Mouse (Mus musculus): ENCODE data around the gene Mmachc. TPM values are rescaled to one million over a fixed set of nuclear protein-coding genes. Genes with fewer than 3 reads are reported as not detected.

Mmachc gene
- polyA plus RNA-seq, 1 experiment from 2014 or later = 8.2 TPM

DNA sequence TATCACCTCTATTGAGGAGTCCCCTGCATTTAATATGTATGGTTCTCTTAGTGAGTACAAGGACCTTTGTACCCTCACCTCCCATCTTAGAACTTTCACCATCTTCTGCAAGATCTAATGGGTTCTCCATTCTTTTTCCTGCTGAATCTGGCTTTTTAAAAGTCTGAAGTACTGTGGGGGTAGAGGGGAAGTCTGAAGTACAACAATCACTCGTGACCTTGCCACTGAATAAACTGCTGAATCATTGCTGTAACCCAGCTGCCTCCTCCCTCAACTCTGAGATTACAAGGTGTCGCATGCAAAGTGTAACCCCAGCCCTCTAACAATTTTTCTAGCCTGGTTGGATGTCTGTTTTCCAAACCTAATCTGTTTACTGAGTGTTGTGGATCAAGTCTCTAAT lies 53.1 kb downstream of the Mmachc start:
- ATAC-seq (ENCODE audit: low read depth) (no peak), DNase-seq (ENCODE audit: low spot score) (no peak)
- no peaks in the 10 kb centered on the region for H3K27me3 ChIP-seq (replicated peaks; ENCODE audit: control insufficient read depth, insufficient read depth, low read length)
- no peak overlapping the region for H3K4me2 ChIP-seq (ENCODE audit: low read depth, low read length)
- no peak overlapping the region for H3K27ac ChIP-seq (replicated peaks; ENCODE audit: low read depth, low read length)
- H3K4me1 ChIP-seq (ENCODE audit: control insufficient read depth, insufficient read depth, low read length) = peaks cover 2% of the 10 kb centered on the region
- H3K9ac ChIP-seq (ENCODE audit: low read depth, low read length) = no peak overlapping the region
- H3K9me3 ChIP-seq (ENCODE audit: control insufficient read depth, low read length) = no peaks in the 10 kb centered on the region
- WGBS = 54% methylated on average over 2 of the region's 2 CpGs
- no peak overlapping the region for H3K4me3 ChIP-seq (ENCODE audit: low read depth, low read length)
- H3K36me3 ChIP-seq (ENCODE audit: control insufficient read depth, insufficient read depth, low read length) = no peaks in the 10 kb centered on the region

DNA sequence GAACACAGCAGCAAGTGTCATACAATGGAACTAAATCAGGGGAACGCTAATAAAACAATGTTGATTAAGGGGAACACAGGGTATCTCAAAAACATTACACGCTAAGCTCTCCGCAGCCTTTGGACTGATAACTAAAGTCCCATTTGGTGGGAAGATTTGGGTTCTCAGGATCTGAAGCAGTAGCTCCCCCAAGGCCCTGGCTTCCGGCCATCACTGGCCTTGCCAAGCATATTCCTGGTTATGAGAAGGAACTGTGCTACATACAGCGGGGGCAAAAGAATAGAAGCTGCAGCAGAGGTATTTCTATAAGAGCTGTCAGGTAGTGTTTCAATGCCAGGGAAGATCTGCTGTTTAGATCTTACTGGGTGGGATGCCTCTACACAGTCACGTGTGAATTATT lies 55.0 kb downstream of the Mmachc start:
- no peaks in the 10 kb centered on the region for H3K9me3 ChIP-seq (ENCODE audit: control insufficient read depth, low read length)
- H3K4me1 ChIP-seq (ENCODE audit: control insufficient read depth, insufficient read depth, low read length) = peaks cover 7% of the 10 kb centered on the region
- peaks cover 14% of the 10 kb centered on the region for H3K36me3 ChIP-seq (ENCODE audit: control insufficient read depth, insufficient read depth, low read length)
- no peaks in the 10 kb centered on the region for H3K27me3 ChIP-seq (replicated peaks; ENCODE audit: control insufficient read depth, insufficient read depth, low read length)
- 89% methylated on average over 6 of the region's 6 CpGs for WGBS
- ATAC-seq (ENCODE audit: low read depth) (no peak), DNase-seq (ENCODE audit: low spot score) (no peak)
- no peak overlapping the region for H3K27ac ChIP-seq (replicated peaks; ENCODE audit: low read depth, low read length)
- no peak overlapping the region for H3K4me3 ChIP-seq (ENCODE audit: low read depth, low read length)
- H3K9ac ChIP-seq (ENCODE audit: low read depth, low read length) = no peak overlapping the region
- H3K4me2 ChIP-seq (ENCODE audit: low read depth, low read length) = no peak overlapping the region

Other genes with a start within 250 kb of the Mmachc start
- 26.2 and 27.0 TPM in 2 replicates for gene Mast2, start 244.2 kb downstream of the Mmachc start, polyA plus RNA-seq (2014; fragmentation: Nextera tagmentation; extraction: Ambion mirVana)
- gene Ipp, start 200.9 kb downstream of the Mmachc start, polyA plus RNA-seq (2014; fragmentation: Nextera tagmentation; extraction: Ambion mirVana) = 3.7 and 4.2 TPM in 2 replicates
- 23.0 and 23.5 TPM in 2 replicates for gene Tmem69, start 152.5 kb downstream of the Mmachc start, polyA plus RNA-seq (2014; fragmentation: Nextera tagmentation; extraction: Ambion mirVana)
- gene Gpbp1l1, start 150.7 kb downstream of the Mmachc start, polyA plus RNA-seq (2014; fragmentation: Nextera tagmentation; extraction: Ambion mirVana) = 37.4 and 38.6 TPM in 2 replicates
- 4.2 and 8.0 TPM in 2 replicates for gene Ccdc17, start 111.8 kb downstream of the Mmachc start, polyA plus RNA-seq (2014; fragmentation: Nextera tagmentation; extraction: Ambion mirVana)
- gene Nasp, start 80.5 kb downstream of the Mmachc start, polyA plus RNA-seq (2014; fragmentation: Nextera tagmentation; extraction: Ambion mirVana) = 99.2 and 113 TPM in 2 replicates
- gene Akr1a1, start 56.7 kb downstream of the Mmachc start, polyA plus RNA-seq (2014; fragmentation: Nextera tagmentation; extraction: Ambion mirVana) = 762 and 846 TPM in 2 replicates
- gene Prdx1, start 22.9 kb downstream of the Mmachc start, polyA plus RNA-seq (2014; fragmentation: Nextera tagmentation; extraction: Ambion mirVana) = 1,105 and 1,130 TPM in 2 replicates
- 24.2 and 24.8 TPM in 2 replicates for gene Ccdc163, start 103 bp upstream of the Mmachc start, polyA plus RNA-seq (2014; fragmentation: Nextera tagmentation; extraction: Ambion mirVana)
- gene Tesk2, start 12.5 kb upstream of the Mmachc start, polyA plus RNA-seq (2014; fragmentation: Nextera tagmentation; extraction: Ambion mirVana) = 6.2 and 8.5 TPM in 2 replicates
- gene Toe1, start 99.2 kb upstream of the Mmachc start, polyA plus RNA-seq (2014; fragmentation: Nextera tagmentation; extraction: Ambion mirVana) = 29.8 and 32.2 TPM in 2 replicates
- gene Mutyh, start 99.3 kb upstream of the Mmachc start, polyA plus RNA-seq (2014; fragmentation: Nextera tagmentation; extraction: Ambion mirVana) = 8.2 and 10.2 TPM in 2 replicates
- 1.1 and 1.2 TPM in 2 replicates for gene Hpdl, start 113.3 kb upstream of the Mmachc start, polyA plus RNA-seq (2014; fragmentation: Nextera tagmentation; extraction: Ambion mirVana)
- 0.51 and 0.54 TPM in 2 replicates for gene Zswim5, start 169.0 kb upstream of the Mmachc start, polyA plus RNA-seq (2014; fragmentation: Nextera tagmentation; extraction: Ambion mirVana)